Mouse (Mus musculus) heart, postnatal 0 days (tissue): ENCODE results near the gene Tysnd1.

Source experiments
- CTCF ChIP-seq: IDR thresholded peaks from 2 replicates; pipeline ENCODE4 v1.5.1; 2016; ENCODE audit warnings: antibody characterized with exemption, control low read depth, low read depth
- EP300 ChIP-seq: IDR thresholded peaks from 2 replicates; pipeline ENCODE4 v1.6.1; 2016; ENCODE audit warnings: antibody characterized with exemption, low read depth

GRCm38 (mm10) chr10:61646557-61646956 lies 48.8 kb upstream of the Tysnd1 start:
- TF ChIP-seq CTCF (no peak), EP300 (no peak)
